Comparison of ENCODE assay signal across 10 mouse cellular contexts in genomic region chr17:74341151-74341550, GRCm38 (mm10). TPM values are rescaled to one million over a fixed set of nuclear protein-coding genes. Genes with fewer than 3 reads are reported as not detected.
DNase-seq lines count a peak whose midpoint lies in the region; ATAC-seq lines count a peak whose summit lies in the region.
"Had no signal": no experiment of that assay in that cellular context is flagged by ENCODE, and none has a peak within 500 bp of the region (broad histone marks: within the 10 kb centered on the region; RNA-seq: fewer than 3 reads in every experiment).

No protein-coding gene starts in this region.

- H3K27me3 ChIP-seq in heart, embryonic 11.5 days (ENCODE audit: control insufficient read depth, insufficient read depth, low read length): no peaks in the 10 kb centered on the region
- no peaks in the 10 kb centered on the region for H3K27me3 ChIP-seq in liver, embryonic 16.5 days (ENCODE audit: control insufficient read depth, insufficient read depth, low read depth, low read length)

- H3K4me2 ChIP-seq in heart, embryonic 11.5 days: peak overlapping the region; percentile 80
- H3K4me2 ChIP-seq in liver, embryonic 16.5 days (ENCODE audit: low read depth, low read length): peak overlapping the region; percentile 8; the same call in 1 of the 2 replicates

- H3K9me3 ChIP-seq in heart, embryonic 11.5 days (replicated peaks; ENCODE audit: control insufficient read depth, low read length): no peaks in the 10 kb centered on the region
- no peaks in the 10 kb centered on the region for H3K9me3 ChIP-seq in liver, embryonic 16.5 days (replicated peaks; ENCODE audit: control insufficient read depth, low read length)

- no peak for DNase-seq in heart, adult 18-20 months
- peak; percentile 37 for DNase-seq in retina, embryonic 14.5 days (ENCODE audit: low spot score)
- DNase-seq in retina, postnatal 1 day: no peak
- no peak for DNase-seq in adrenal gland, adult (ENCODE audit: inconsistent age in 2 of 2, low spot score in 1 of 2)
- no peak for DNase-seq in gastrocnemius, postnatal 36 days
- DNase-seq: kidney, postnatal 14 days had no signal

- no peak overlapping the region for H3K4me3 ChIP-seq in heart, embryonic 11.5 days (ENCODE audit: low read depth, low read length)
- H3K4me3 ChIP-seq in liver, embryonic 16.5 days (ENCODE audit: low read depth, low read length): no peak overlapping the region

- no peak overlapping the region for H3K9ac ChIP-seq in heart, embryonic 11.5 days (ENCODE audit: low read depth, low read length)
- H3K9ac ChIP-seq in liver, embryonic 16.5 days (ENCODE audit: low read depth, low read length): no peak overlapping the region

- WGBS in heart, embryonic 11.5 days (ENCODE audit: insufficient replicate concordance): 73% methylated on average over 5 of the region's 5 CpGs
- 71% methylated on average over 5 of the region's 5 CpGs for WGBS in liver, embryonic 16.5 days (ENCODE audit: insufficient replicate concordance)

- intact Hi-C loops in gastrocnemius, postnatal 36 days (cut with DNase I): no loop called here

- no peak overlapping the region for H3K27ac ChIP-seq in heart, embryonic 11.5 days (ENCODE audit: low read depth, low read length)
- H3K27ac ChIP-seq in liver, embryonic 16.5 days (ENCODE audit: low read length): no peak overlapping the region

- no peak for ATAC-seq in heart, embryonic 11.5 days (replicated peaks; ENCODE audit: insufficient number of reproducible peaks, low FRiP score, low TSS enrichment)
- ATAC-seq in liver, embryonic 16.5 days (ENCODE audit: low read depth): no peak
- ATAC-seq in frontal cortex, adult (ENCODE audit: low TSS enrichment): no peak
- ATAC-seq: activated CD4-positive, CD25-positive, alpha-beta regulatory T cell, adult 4 months had no signal

- H3K4me1 ChIP-seq in heart, embryonic 11.5 days (ENCODE audit: control insufficient read depth, insufficient read depth, low read length): peaks cover 16% of the 10 kb centered on the region
- H3K4me1 ChIP-seq in liver, embryonic 16.5 days (ENCODE audit: control insufficient read depth, low read depth, low read length): peaks cover 29% of the 10 kb centered on the region

- H3K36me3 ChIP-seq in heart, embryonic 11.5 days (ENCODE audit: control insufficient read depth, insufficient read depth, low read length): 0 out of 2 replicates have a peak, but pooled peaks cover 6% of the 10 kb centered on the region
- H3K36me3 ChIP-seq in liver, embryonic 16.5 days (ENCODE audit: control insufficient read depth, insufficient read depth): no peaks in the 10 kb centered on the region

RNA-seq across cellular contexts. Expression of gene Spast, which starts 2.4 kb away (rescaled TPM):
- polyA plus RNA-seq in heart, embryonic 11.5 days (2014; fragmentation: Nextera tagmentation; extraction: Ambion mirVana): 16.2 and 17.5 TPM in 2 replicates
- 10 to 100 TPM; 29.9 to 32.4 TPM for total RNA-seq in heart, adult 18-20 months (2021)
- 4.2 and 4.3 TPM in 2 replicates for polyA plus RNA-seq in liver, embryonic 16.5 days (2015; fragmentation: Nextera tagmentation; extraction: Ambion mirVana)
- 10 to 100 TPM; 41.3 to 44.0 TPM for total RNA-seq in gastrocnemius, postnatal 36 days (2021)

RNA-seq across cellular contexts. Expression of gene Dpy30, which starts 17.4 kb away (rescaled TPM):
- 200 and 209 TPM in 2 replicates for polyA plus RNA-seq in heart, embryonic 11.5 days (2014; fragmentation: Nextera tagmentation; extraction: Ambion mirVana)
- 10 to 100 TPM; 36.5 to 48.4 TPM for total RNA-seq in heart, adult 18-20 months (2021)
- 91.7 and 107 TPM in 2 replicates for polyA plus RNA-seq in liver, embryonic 16.5 days (2015; fragmentation: Nextera tagmentation; extraction: Ambion mirVana)
- total RNA-seq in gastrocnemius, postnatal 36 days (2021): 10 to 100 TPM; 44.7 to 47.3 TPM

RNA-seq across cellular contexts. Expression of gene Memo1, which starts 45.8 kb away (rescaled TPM):
- 79.6 and 85.3 TPM in 2 replicates for polyA plus RNA-seq in heart, embryonic 11.5 days (2014; fragmentation: Nextera tagmentation; extraction: Ambion mirVana)
- total RNA-seq in heart, adult 18-20 months (2021): 10 to 100 TPM; 57.4 to 63.2 TPM
- 82.5 and 86.5 TPM in 2 replicates for polyA plus RNA-seq in liver, embryonic 16.5 days (2015; fragmentation: Nextera tagmentation; extraction: Ambion mirVana)
- total RNA-seq in gastrocnemius, postnatal 36 days (2021): 10 to 100 TPM; 53.7 to 54.6 TPM

RNA-seq across cellular contexts. Expression of gene Slc30a6, which starts 54.3 kb away (rescaled TPM):
- polyA plus RNA-seq in heart, embryonic 11.5 days (2014; fragmentation: Nextera tagmentation; extraction: Ambion mirVana): 26.6 and 27.9 TPM in 2 replicates
- total RNA-seq in heart, adult 18-20 months (2021): 1 to 10 TPM; 6.6 to 7.7 TPM
- 16.3 and 16.6 TPM in 2 replicates for polyA plus RNA-seq in liver, embryonic 16.5 days (2015; fragmentation: Nextera tagmentation; extraction: Ambion mirVana)
- total RNA-seq in gastrocnemius, postnatal 36 days (2021): 1 to 10 TPM; 4.3 to 7.0 TPM
